Mouse (Mus musculus) midbrain, embryonic 10.5 days (tissue): ENCODE measurements around the gene D5Ertd577e. TPM values are rescaled to one million over a fixed set of nuclear protein-coding genes. Genes with fewer than 3 reads are reported as not detected.
"Not testable (repeated sequence)": the region's sequence is repeated elsewhere in the genome, so short reads cannot be mapped to it uniquely, and the experiment has no call there.

Source experiments
- DNase-seq: peaks from one replicate; pipeline ENCODE4 v3.0.0-alpha.2; 2017; ENCODE audit warnings: low spot score
- H3K27ac ChIP-seq: fragments of 300-500 bp; sonication (generic); replicated peaks from 2 replicates; pipeline ENCODE4 v1.5.1; 2016; ENCODE audit warnings: mild to moderate bottlenecking
- H3K27me3 ChIP-seq: fragments of 300-500 bp; sonication (generic); 2 replicates; pipeline ENCODE4 v1.6.1; 2016; ENCODE audit warnings: low read depth, mild to moderate bottlenecking; ENCODE audit not compliant: poor library complexity, severe bottlenecking
- H3K36me3 ChIP-seq: fragments of 300-500 bp; sonication (generic); 2 replicates; pipeline ENCODE4 v1.6.1; 2016; ENCODE audit warnings: mild to moderate bottlenecking, moderate library complexity
- H3K4me1 ChIP-seq: fragments of 300-500 bp; sonication (generic); 2 replicates; pipeline ENCODE4 v1.6.1; 2016
- H3K4me3 ChIP-seq: fragments of 300-500 bp; sonication (generic); 2 replicates; pipeline ENCODE4 v1.5.1; 2016; ENCODE audit warnings: mild to moderate bottlenecking, moderate library complexity
- H3K9me3 ChIP-seq: fragments of 300-500 bp; sonication (generic); replicated peaks from 2 replicates; pipeline ENCODE4 v1.6.1; 2016; ENCODE audit warnings: mild to moderate bottlenecking
- WGBS: fragments of 180-500 bp; shearing (Covaris S2); methylation state at CpG from one replicate; pipeline ENCODE4 v1.1.7; 2016; 5-methylcytosine and 5-hydroxymethylcytosine counted together
- polyA plus RNA-seq: library from polyadenylated mRNA; unstranded; fragments of >200 nt; fragmentation: Nextera tagmentation; extraction: Ambion mirVana; gene quantifications from 2 replicates; pipeline ENCODE4 v1.2.1, GENCODE M21; 2016

The D5Ertd577e gene
- polyA plus RNA-seq: not detected in 2 replicates

GRCm38 (mm10) chr5:95456506-95456905 lies at the start of gene D5Ertd577e:
TSS of gene D5Ertd577e (plus strand) at chr5:95456806.
- H3K4me3 ChIP-seq, H3K9me3 ChIP-seq, H3K4me1 ChIP-seq, DNase-seq, H3K27me3 ChIP-seq, H3K27ac ChIP-seq, H3K36me3 ChIP-seq: not testable (repeated sequence)
- 45% methylated on average over 1 of the region's 1 CpGs for WGBS

GRCm38 (mm10) chr5:95510458-95510857 lies 53.9 kb downstream of the D5Ertd577e start, which contains the start of gene Gm3286:
TSS of gene Gm3286 (plus strand) at chr5:95510758.
- not testable (repeated sequence) for H3K4me1 ChIP-seq, H3K36me3 ChIP-seq, H3K27me3 ChIP-seq, H3K27ac ChIP-seq, H3K4me3 ChIP-seq, DNase-seq
- H3K9me3 ChIP-seq: peaks cover 13% of the 10 kb centered on the region; the same call in 1 of the 2 replicates

Other genes with a start within 250 kb of the D5Ertd577e start
- gene Gm10424, start 184.0 kb upstream of the D5Ertd577e start, polyA plus RNA-seq: not detected in 2 replicates
- not detected in 2 replicates for gene Gm3259, start 150.9 kb upstream of the D5Ertd577e start, polyA plus RNA-seq
- gene Gm3286, start 54.0 kb downstream of the D5Ertd577e start, polyA plus RNA-seq: not detected in 2 replicates
- not detected in 2 replicates for gene Gm7971, start 138.1 kb downstream of the D5Ertd577e start, polyA plus RNA-seq